Mouse (Mus musculus) liver, embryonic 16.5 days (tissue): ENCODE results near the gene Fbxw4. TPM values are rescaled to one million over a fixed set of nuclear protein-coding genes. Genes with fewer than 3 reads are reported as not detected.

ENCODE experiments used
- ATAC-seq: fragments of 200-750 bp; cut with Nextera tagmentation; 2 replicates; pipeline ENCODE4 v1.8.0; 2017; ENCODE audit warnings: low read depth, mild to moderate bottlenecking, moderate number of reproducible peaks, moderate library complexity
- H3K27ac ChIP-seq: fragments of 300-500 bp; sonication (generic); 2 replicates; pipeline ENCODE4 v1.5.1; 2014; ENCODE audit warnings: mild to moderate bottlenecking, low read length
- H3K27me3 ChIP-seq: fragments of 300-500 bp; sonication (generic); 2 replicates; pipeline ENCODE4 v1.6.1; 2014; ENCODE audit warnings: low read depth, low read length, mixed read lengths; ENCODE audit not compliant: control insufficient read depth, insufficient read depth
- H3K36me3 ChIP-seq: fragments of 300-500 bp; sonication (generic); 2 replicates; pipeline ENCODE4 v1.6.1; 2014; ENCODE audit warnings: mild to moderate bottlenecking; ENCODE audit not compliant: control insufficient read depth, insufficient read depth
- H3K4me1 ChIP-seq: fragments of 300-500 bp; sonication (generic); 2 replicates; pipeline ENCODE4 v1.6.1; 2014; ENCODE audit warnings: low read depth, low read length, mixed read lengths; ENCODE audit not compliant: control insufficient read depth
- H3K4me2 ChIP-seq: fragments of 300-500 bp; sonication (generic); 2 replicates; pipeline ENCODE4 v1.6.1; 2014; ENCODE audit warnings: low read depth, low read length, mixed read lengths
- H3K4me3 ChIP-seq: fragments of 300-500 bp; sonication (generic); 2 replicates; pipeline ENCODE4 v1.5.1; 2014; ENCODE audit warnings: low read depth, mild to moderate bottlenecking, low read length
- H3K9ac ChIP-seq: fragments of 300-500 bp; sonication (generic); 2 replicates; pipeline ENCODE4 v1.6.1; 2014; ENCODE audit warnings: low read depth, low read length
- H3K9me3 ChIP-seq: fragments of 300-500 bp; sonication (generic); replicated peaks from 2 replicates; pipeline ENCODE4 v1.6.1; 2016; ENCODE audit warnings: low read length; ENCODE audit not compliant: control insufficient read depth
- WGBS: fragments of 180-500 bp; shearing (Covaris S2); extraction: QIAGEN DNeasy Blood & Tissue Kit; methylation state at CpG from one replicate; pipeline ENCODE4 v1.1.7; 2014; ENCODE audit not compliant: insufficient replicate concordance; 5-methylcytosine and 5-hydroxymethylcytosine counted together
- polyA plus RNA-seq: library from polyadenylated mRNA; unstranded; fragments of >200 nt; fragmentation: Nextera tagmentation; extraction: Ambion mirVana; gene quantifications from 2 replicates; pipeline ENCODE4 v1.2.1, GENCODE M21; 2015

The Fbxw4 gene
- polyA plus RNA-seq, 1 experiment from 2014 or later = 2.5 TPM

GRCm38 (mm10) chr19:45535929-45536328 is 124.2 kb downstream of the Fbxw4 start:
- Histone ChIP-seq H3K27ac (no peak overlapping the region), H3K36me3 (no peaks in the 10 kb centered on the region), H3K27me3 (peaks cover 2% of the 10 kb centered on the region), H3K4me1 (peaks cover 9% of the 10 kb centered on the region), H3K4me2 (no peak overlapping the region), H3K9me3 (no peaks in the 10 kb centered on the region), H3K4me3 (no peak overlapping the region), H3K9ac (no peak overlapping the region)
- 54% methylated on average over 6 of the region's 6 CpGs for WGBS
- ATAC-seq = no peak

DNA sequence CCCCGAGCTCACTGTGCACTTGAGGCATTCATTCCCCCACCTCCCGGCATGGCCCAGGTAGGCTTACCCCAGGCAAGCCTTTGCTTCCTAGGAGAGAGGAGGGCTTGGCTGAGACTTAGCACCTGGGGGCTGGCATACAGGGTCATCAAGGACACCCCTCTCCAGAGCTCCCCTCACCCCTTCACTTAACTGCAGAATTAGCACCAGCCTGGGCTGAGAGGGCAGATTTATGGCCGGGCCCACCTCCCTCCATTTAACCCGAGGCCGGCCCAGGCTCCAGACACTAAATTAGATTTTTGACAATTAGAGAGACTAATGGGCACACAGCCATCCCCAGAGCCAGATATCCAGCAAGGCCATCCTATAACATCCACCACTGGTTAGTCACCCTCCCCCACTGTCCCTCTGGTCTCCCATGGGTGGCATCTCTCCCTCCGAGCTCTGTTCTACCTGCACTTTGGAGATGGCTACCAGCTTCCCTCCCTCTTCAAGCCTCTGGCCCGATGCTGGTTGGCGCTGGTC is 124.8 kb downstream of the Fbxw4 start:
- no peak for ATAC-seq
- H3K9me3 ChIP-seq = no peaks in the 10 kb centered on the region
- H3K27ac ChIP-seq = no peak overlapping the region
- H3K36me3 ChIP-seq = no peaks in the 10 kb centered on the region
- WGBS = 78% methylated on average over 8 of the region's 8 CpGs
- no peaks in the 10 kb centered on the region for H3K27me3 ChIP-seq
- H3K4me1 ChIP-seq = peaks cover 9% of the 10 kb centered on the region
- H3K4me3 ChIP-seq = no peak overlapping the region
- no peak overlapping the region for H3K4me2 ChIP-seq
- H3K9ac ChIP-seq = no peak overlapping the region

GRCm38 (mm10) chr19:45533617-45534016 is 126.5 kb downstream of the Fbxw4 start:
- Histone ChIP-seq H3K27ac (no peak overlapping the region), H3K4me2 (no peak overlapping the region), H3K9me3 (no peaks in the 10 kb centered on the region), H3K9ac (no peak overlapping the region), H3K36me3 (peaks cover 11% of the 10 kb centered on the region), H3K4me3 (no peak overlapping the region), H3K27me3 (no peaks in the 10 kb centered on the region), H3K4me1 (peaks cover 12% of the 10 kb centered on the region)
- no peak for ATAC-seq
- WGBS = 49% methylated on average over 7 of the region's 7 CpGs

DNA sequence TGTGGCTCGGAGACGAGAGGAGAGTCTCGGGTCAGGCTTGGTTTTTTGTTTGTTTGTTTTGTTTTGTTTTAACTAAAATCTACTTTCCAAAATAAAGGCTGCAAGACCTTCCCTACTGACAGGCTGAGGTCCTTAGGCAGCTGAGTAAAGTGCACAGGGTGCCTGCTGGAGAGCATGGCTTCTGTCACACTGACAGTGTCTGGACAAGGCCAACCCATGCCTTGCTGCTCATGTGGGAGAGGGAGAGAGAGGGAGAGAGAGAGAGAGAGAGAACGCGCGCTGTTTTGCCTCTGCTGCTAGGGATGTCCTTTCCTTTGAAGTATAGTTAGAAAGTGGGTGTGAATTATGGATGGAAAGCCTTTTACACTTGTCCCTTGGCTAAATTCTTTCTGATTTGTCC is 128.6 kb downstream of the Fbxw4 start:
- ATAC-seq = no peak
- H3K9ac ChIP-seq = no peak overlapping the region
- no peaks in the 10 kb centered on the region for H3K9me3 ChIP-seq
- H3K4me3 ChIP-seq = no peak overlapping the region
- H3K36me3 ChIP-seq = peaks cover 30% of the 10 kb centered on the region
- no peaks in the 10 kb centered on the region for H3K27me3 ChIP-seq
- whole genome bisulfite sequencing = 83% methylated on average over 6 of the region's 6 CpGs
- no peak overlapping the region for H3K4me2 ChIP-seq
- no peak overlapping the region for H3K27ac ChIP-seq
- peaks cover 11% of the 10 kb centered on the region for H3K4me1 ChIP-seq

- Histone ChIP-seq H3K27me3 (no peaks in the 10 kb centered on the region), H3K9ac (no peak overlapping the region), H3K4me2 (no peak overlapping the region), H3K9me3 (no peaks in the 10 kb centered on the region), H3K4me1 (peaks cover 11% of the 10 kb centered on the region), H3K36me3 (peaks cover 33% of the 10 kb centered on the region), H3K27ac (no peak overlapping the region), H3K4me3 (no peak overlapping the region)
- ATAC-seq = no peak
- WGBS = 37% methylated on average over 15 of the region's 15 CpGs
Measured at GRCm38 (mm10) chr19:45530200-45530995, 129.7 kb downstream of the Fbxw4 start.

DNA sequence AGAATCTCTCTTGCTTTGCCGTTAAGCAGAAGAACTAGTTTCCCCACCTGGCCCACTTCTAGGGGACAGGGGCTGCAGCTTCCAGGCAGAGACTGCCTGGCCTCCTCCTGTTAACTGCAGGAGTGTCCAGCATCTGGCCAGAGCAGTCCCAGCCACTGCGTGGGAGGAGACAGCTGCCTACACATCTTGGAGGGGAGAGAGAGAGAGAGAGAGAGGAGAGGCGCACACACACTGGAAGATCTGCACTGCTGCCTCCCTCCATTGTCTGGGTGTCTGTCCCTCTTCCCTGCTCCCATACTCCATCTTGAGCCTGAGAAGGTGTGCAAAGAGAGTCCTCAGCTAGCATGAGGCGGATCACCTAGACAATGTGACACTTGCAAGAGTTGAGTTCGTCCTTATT is 130.8 kb downstream of the Fbxw4 start:
- no peaks in the 10 kb centered on the region for H3K9me3 ChIP-seq
- H3K4me3 ChIP-seq = no peak overlapping the region
- H3K9ac ChIP-seq = no peak overlapping the region
- peaks cover 11% of the 10 kb centered on the region for H3K4me1 ChIP-seq
- H3K4me2 ChIP-seq = no peak overlapping the region
- no peak for ATAC-seq
- 68% methylated on average over 5 of the region's 5 CpGs for WGBS
- H3K27me3 ChIP-seq = no peaks in the 10 kb centered on the region
- H3K27ac ChIP-seq = peak overlapping the region; percentile 33; the same call in 1 of the 2 replicates
- H3K36me3 ChIP-seq = peaks cover 38% of the 10 kb centered on the region

Other genes starting within 250 kb of the Fbxw4 start
- 5.1 and 5.4 TPM in 2 replicates for gene Poll, start 99.8 kb downstream of the Fbxw4 start, polyA plus RNA-seq
- 10.1 and 10.2 TPM in 2 replicates for gene Gm17018, start 99.7 kb downstream of the Fbxw4 start, polyA plus RNA-seq
- gene Fgf8, start 82.6 kb upstream of the Fbxw4 start, polyA plus RNA-seq = not detected in 2 replicates
- 4.6 and 6.1 TPM in 2 replicates for gene Npm3, start 89.3 kb upstream of the Fbxw4 start, polyA plus RNA-seq
- gene Mgea5, start 123.5 kb upstream of the Fbxw4 start, polyA plus RNA-seq = 15.6 and 16.3 TPM in 2 replicates
- 2.2 TPM in 2 replicates for gene Kcnip2, start 155.7 kb upstream of the Fbxw4 start, polyA plus RNA-seq